Mouse (Mus musculus): ENCODE results near the gene Gadd45gip1.

- no peak for TF ChIP-seq EP300 (IDR thresholded peaks at IDR 0.05; ENCODE audit: insufficient read depth, low read depth, low read length)
- no peak for TF ChIP-seq POLR2A (IDR thresholded peaks at IDR 0.05; ENCODE audit: insufficient read depth, low read length)
- TF ChIP-seq CTCF (IDR thresholded peaks at IDR 0.05; ENCODE audit: low read depth, low read length) = no peak
Measured at GRCm38 (mm10) chr8:84793134-84793533, 38.2 kb upstream of the Gadd45gip1 start.

Data from ES-Bruce4 (cell line).